Mouse (Mus musculus) C2C12 (cell line): ENCODE measurements at regions not wholly inside any gene's neighbourhood (a gene's known extent, or its start where the extent isn't known, plus 50 kb on each side); places are given as distances from the start of the nearest gene placed in this dataset.
A peak's percentile ranks its signal among the peaks of the same experiment; 100 is the strongest.

Experiments
- CTCF ChIP-seq: IDR thresholded peaks from one replicate; pipeline ENCODE4 v1.5.1; 2011; ENCODE audit not compliant: control insufficient read depth, insufficient read depth, insufficient read length
- MAX ChIP-seq: IDR thresholded peaks from one replicate; pipeline ENCODE4 v1.6.1; 2011; ENCODE audit warnings: mild to moderate bottlenecking, control low read depth
- MYOG ChIP-seq: IDR thresholded peaks from one replicate; pipeline ENCODE4 v1.6.1; 2011; ENCODE audit not compliant: control insufficient read depth, insufficient read length; ENCODE audit errors: extremely low read depth
- USF1 ChIP-seq: IDR thresholded peaks from one replicate; pipeline ENCODE4 v1.6.1; 2011; ENCODE audit warnings: low read depth, mild to moderate bottlenecking, control low read depth, moderate library complexity

GRCm38 (mm10) chr12:71768471-71768870 lies 62.4 kb upstream of the Daam1 start:
- TF ChIP-seq CTCF (peak; percentile 82), USF1 (no peak), MAX (no peak), MYOG (no peak)
